Mouse (Mus musculus) yolk sac, embryonic 10.5 days (tissue): ENCODE results near the gene Mrpl55.

Experiments used
- DNase-seq: peaks from one replicate; pipeline ENCODE4 v3.0.0-alpha.2; 2017; ENCODE audit warnings: low spot score

The Mrpl55 gene

DNA sequence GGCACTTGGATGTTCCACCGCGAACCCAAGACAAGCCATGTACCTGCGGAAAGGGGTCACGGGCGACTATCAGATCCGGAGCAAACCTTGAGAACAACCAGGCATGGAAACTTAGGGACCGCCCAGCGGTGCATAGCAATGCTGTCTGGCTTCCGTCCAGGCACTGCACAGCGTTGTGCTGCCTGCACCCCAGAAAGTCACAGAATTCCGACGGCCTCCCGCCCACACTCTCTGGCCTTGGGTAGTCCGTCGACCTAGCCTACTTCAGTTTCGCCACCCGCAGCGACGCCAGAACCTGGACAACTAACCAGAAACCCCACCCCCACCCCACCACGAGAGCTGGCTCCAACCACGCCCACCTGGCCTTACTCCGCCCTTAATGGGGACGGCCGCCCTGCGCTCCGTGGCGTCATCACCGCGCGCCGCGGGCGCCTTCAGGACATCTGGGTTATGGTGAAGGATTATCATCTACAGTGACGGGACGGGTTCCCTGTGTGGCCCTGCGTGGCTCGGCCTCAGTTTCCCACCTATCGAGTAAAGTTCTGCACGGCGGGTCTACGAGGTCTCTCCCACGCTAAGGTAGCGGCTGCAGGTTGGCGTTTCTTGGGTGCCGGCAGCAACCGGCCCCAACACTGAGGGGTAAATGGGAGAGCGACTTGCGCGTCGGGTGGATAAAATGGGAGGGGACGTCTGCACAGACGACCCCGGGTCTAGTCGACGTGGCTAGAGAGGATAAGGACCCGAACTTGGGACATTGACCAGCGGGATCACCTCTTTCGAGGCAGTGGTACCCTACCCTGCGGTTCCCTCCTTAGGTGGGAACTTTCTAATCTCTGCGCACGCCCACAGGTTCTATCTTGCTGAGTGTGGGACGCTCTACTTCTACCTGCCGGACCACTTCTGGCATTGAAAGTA is at the start of gene Mrpl55:
Mrpl55 (plus strand) TSS at position 406 of the 915 bp plus-strand sequence.
- DNase-seq: peak; percentile 93

DNA sequence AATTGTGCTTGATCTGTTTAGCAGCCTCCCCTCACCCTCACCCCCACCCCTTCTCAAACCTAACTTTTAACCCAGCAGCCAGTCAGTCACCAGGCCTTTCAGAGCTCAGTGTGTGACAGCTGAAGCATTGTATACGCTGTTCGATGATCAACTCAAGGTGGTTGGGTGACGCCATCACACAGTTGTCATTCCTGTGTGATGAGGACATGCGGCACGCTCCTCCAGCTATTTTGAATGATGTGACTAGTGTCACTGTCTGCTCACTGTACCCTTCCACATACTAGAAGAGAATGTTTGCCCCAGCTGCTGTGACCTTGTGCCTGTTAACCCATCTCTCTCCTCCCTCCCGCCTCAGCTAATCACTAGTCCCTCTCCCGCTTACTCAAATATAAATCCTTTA is 48.1 kb upstream of the Mrpl55 start:
- no peak for DNase-seq

DNA sequence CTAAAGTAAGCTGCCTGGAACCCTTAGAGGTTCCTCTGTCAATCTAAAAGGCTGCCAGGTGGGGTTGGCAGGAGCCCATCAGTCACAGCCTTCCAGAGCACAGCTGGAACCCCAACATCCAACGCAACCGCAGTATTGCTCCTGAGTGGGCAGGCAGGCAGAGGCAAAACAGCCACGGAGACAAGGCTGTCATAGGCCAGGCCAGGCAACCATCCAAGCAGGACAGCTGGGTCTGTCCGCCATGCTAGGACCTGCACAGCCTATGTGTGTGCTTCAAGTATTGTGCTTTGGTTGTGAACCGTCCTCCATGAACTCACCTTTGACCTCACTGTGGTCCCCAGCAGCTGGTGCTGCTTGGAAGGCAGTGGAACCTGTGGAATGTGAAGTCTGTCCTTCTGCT is 46.4 kb upstream of the Mrpl55 start:
- no peak for DNase-seq

DNA sequence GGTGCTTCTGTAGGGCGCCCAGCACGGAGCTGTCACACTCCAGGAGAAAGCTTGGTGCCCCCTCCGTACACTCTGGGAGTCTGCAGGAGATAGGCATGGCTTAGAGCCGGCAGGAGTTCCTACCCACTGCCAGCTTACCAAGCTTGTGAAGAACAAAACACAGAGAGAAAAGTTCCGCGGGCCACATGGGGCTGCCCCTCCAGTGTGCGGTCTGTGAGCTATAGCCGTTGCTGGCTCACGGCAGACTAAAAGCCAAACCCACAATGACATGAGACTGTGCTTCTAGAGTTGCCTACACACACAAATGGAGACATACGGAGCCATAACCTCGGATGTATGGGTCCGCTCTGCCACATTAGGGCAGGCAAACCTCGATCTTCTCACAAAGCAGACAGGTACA is 43.2 kb upstream of the Mrpl55 start:
- DNase-seq: no peak

DNA sequence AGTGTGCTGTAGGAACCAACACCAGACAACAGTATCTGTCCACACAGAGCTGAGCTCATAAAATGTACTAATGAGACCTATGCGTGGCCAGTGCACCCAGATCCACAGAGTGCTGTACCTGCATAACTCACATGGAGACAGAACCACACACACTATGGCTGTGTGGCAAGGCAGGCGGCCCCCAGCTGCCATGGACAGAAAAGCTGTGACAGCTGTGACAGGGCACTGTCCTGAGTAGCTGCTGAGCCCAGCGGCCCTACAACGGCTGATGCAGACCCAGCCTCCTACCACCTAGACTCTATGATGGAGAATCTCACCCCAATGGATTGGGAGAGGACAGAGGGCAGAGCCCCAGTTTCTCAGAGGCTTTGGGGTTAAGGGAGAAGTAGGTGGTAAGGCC is 42.7 kb upstream of the Mrpl55 start:
- no peak for DNase-seq

DNA sequence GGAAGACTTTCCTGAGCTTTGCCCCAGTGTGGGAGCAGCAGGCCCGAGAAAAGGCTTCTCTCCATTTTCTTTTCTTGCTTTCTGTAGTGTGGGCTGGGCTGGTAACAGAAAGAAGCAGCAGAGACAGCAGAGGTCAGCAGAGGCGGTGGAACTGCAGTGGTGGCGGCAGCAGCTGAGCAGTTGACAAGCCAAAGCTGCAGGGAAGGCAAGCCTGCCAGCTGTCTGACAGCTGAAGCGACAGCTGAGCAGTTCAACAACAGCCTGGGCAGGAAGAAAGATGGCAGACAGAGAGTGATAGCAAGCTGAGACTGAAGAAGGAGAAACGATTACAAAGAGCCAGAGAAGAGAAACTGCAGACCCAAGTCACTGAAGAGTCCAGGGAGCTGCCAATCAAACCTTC is 40.9 kb upstream of the Mrpl55 start:
- no peak for DNase-seq

DNA sequence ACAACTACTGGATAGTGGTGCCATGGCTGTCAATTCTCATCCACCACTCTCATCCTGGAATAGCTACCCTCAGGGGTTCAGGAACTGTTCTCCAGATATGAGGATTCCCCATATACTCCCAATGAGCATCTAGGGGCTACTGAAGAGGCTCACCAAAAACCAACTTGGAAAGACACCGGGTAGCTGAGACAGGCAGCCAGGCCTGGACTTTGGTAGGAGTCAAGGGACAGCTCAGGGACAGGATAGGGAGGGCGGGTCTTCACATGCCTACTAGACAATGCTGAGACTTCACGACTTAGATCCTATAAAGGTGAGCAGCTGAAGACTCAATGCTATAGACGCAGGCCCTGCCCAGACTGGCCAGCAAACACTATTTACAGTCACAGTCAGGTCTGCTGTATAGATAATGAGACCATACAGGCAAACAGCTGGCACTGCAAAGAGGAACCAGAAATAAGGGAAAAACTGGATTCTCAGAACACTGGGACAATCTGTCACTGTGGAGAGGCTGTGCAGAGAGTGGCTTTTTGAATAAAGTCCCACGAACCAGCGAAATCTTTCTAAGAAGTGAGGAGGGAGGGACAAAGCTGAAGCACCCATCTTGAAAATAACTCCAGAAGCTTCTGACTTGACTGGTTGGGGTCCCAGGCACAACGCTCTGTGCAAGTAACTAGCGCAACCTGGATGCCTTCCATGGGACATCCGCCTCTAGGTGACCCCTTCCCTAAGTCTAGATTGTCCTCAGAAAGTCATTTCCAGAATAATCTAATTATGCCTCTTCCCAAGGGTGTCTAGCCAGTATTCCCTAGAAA is 39.6 kb upstream of the Mrpl55 start:
- DNase-seq: no peak

DNA sequence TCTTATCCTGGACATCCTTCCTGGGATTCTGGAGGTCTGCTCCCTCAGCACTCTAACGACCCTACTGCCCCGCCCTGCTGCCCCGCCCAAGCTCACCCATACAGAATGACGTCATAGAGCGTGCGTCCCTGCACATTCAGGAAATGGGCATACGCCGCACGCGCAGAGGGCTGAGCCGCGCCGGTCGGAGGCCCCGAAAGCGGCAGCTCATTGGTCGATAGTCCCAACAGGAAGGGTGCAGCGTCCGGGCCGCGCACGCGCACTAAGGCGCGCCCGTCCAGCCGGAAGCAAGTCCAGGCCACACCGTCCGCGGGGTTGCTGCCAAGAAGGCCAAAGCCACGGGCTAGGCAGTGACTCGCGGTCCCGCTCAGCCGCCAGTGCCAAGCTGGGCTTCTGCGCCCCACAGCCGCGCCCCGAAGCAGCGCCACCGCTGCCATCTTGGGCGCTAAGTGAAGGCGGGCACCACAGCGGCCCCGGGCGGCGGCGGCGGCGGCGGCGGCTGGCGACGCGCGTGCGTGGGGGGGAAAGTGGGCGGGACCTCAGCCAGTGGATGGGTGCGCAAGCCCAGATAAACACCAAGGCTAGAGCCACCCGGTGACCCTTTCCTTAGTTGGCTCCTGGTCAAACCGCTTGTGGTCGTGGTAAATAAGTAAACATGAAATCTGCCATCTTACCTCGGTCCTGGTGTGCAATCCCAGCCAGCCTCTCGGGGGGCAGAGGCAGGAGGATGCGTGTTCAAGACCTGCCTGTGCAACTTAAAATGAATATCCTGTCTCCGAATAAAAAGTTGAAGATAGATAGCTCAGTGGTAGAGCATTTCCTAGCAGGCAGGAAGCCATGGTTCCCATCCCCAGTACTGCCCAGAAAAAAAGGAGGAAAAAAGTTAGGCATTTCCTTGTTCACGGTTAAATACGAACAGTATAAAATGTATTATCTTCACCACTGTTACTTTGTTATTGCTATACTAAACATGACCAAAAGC is 38.7 kb upstream of the Mrpl55 start, which contains the start of gene Iba57:
Iba57 (minus strand) TSS at position 485 of the 982 bp plus-strand sequence.
- peak; percentile 98 for DNase-seq

DNA sequence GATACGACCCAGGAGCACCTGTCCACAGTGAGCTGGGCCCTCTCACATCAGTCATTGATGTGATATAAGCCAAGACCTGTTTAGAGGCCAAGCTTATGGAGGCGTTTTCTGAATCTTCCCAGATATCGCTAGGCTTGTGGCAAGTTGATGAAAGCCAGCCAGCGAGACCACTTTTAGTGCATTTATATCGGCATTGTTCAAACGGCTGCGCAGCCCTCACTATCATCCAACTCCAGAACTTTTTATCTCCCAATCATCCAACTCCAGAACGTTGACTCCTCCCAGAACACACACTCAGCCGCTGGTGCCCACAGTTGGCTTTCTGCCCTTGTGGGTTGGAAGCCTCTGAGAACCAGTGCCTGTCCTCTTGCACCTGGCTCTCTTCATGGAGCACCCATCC is 37.9 kb upstream of the Mrpl55 start:
- DNase-seq: peak; percentile 16

DNA sequence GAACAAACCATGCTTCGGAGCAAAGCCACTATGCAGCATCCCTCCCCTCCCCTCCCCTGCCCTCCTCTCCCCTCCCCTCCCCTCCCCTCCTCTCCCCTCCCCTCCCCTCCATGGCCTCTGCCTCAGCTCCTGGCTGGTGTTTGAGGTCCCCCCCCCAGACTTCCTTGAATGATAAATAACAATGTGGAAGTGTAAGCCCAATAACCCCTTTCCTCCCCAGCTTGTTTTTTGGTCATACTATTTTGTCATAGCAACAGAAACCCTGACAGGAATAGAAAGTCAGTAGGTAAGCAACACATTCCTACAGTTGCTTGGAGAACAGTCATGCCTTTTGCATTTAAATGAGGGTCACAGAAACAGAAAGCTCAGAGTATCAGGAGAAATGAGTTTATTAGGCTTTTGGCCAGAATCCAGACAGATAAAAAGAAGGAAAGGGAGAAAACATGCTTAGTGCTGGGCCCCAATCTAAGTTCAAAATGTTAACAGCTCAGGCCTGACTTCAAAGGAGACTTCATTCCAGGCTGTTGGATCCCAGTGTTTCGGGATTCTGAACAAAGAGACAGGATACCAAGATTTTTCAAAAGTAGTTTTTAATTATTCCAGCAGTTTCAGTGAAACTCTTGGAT is 36.6 kb upstream of the Mrpl55 start:
- no peak for DNase-seq

DNA sequence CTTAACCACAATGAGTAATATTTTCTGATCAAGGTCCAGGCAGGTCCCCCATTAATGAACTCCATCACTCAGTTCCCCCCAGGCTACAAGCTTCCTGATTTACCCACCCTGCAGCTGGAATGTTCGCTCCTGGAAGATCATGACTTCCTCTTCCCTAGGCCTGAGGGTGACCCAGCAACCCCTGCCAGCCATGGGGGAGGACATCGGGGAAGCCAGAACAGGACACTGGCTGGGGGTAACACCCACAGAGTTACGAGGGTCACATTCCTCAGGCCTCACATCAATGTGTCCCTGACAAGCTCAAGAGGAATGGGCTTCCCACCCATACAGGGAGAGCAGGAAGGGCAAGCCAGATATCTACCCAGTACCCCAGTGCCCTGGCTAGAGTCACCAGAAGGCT is 32.5 kb upstream of the Mrpl55 start:
- DNase-seq: no peak

DNA sequence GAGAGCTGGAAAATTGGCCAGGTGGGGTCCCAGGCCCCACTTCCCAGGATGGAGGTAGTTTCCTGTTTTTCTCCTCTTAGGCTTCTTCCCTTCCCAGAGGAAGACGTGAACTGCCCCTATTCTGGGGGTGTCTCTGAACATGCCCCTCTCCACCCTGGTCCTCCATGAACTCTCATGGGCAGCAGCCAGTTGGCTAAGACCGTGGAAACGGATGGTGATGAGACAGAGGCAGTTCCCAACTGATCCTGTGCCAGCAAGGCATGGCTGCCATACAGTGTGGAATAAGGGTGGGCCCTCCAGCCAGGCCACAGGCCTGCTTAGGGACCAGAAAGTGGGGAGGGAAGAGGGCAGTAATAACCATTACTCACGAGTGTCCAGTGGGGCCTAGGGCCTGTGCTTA is 31.7 kb upstream of the Mrpl55 start:
- DNase-seq: no peak

DNA sequence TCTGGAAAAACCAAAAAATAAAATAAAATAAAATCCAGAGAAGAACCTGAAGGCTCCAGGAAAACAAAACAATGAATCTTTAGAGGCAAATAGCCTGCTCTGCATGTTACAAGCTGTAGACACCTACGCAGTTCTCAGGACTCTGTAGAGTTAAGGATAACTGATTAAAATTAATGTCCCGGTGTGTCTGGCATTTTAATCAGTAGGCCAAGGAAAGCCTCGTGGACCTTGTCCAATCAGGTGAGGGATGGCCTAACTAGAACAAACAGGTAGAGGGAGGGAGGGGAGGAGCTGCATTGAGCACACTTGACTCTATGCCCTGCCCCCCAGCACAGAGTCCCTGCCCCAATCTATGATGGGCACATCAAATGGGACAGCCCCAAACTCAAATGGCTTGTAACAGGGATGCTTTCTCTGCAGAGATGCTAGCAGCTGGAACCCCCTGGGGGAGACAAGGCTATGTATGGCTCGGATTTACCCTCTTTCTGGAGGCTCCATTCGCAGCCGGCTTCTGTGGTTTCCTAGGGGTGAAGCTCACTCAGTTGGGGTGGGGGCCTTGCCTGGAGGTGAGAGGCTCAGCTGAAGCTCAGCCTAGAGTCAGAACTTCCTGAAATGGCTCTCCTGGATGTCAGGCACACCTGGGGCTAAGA is 28.0 kb upstream of the Mrpl55 start:
- DNase-seq: no peak

DNA sequence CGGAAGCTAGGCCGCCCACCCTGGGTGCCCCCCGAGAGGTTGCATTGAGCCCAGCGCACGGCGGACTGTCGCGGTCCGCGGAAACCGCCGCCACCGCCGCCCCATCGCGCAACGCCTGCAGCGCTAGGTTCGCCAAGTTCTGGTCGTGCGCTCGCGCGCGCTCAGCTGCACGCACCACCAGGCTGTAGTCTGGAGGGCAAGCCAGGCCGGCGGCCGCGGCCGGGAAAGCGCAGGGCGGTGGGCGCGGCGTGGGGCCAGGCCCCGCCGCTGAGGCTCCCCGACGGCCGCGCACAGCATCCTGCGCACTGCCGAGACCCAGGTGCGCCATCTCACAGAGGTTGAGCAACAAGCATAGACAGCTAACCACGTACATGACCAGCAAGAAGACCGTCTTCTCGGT is 25.8 kb upstream of the Mrpl55 start:
- no peak for DNase-seq

DNA sequence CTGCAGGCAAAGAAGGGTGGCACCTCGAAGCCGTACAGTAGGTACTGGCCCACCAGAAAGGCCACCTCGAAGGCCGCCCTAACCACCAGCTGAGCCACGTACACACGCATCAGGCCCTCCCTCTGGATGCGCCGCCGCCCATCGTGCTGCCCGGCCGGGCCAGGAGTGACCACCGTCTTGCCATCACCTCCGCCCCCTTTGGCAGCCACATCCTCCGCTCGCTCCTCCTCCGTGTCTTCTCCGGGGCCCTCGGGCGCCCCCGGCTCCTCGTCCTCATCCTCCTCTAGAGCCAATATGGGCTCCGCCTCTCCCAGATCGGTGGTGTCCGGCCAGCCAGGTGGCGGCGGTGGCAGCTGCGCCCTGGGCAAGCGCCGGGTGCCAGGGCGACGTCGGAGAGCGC is 25.4 kb upstream of the Mrpl55 start:
- no peak for DNase-seq

DNA sequence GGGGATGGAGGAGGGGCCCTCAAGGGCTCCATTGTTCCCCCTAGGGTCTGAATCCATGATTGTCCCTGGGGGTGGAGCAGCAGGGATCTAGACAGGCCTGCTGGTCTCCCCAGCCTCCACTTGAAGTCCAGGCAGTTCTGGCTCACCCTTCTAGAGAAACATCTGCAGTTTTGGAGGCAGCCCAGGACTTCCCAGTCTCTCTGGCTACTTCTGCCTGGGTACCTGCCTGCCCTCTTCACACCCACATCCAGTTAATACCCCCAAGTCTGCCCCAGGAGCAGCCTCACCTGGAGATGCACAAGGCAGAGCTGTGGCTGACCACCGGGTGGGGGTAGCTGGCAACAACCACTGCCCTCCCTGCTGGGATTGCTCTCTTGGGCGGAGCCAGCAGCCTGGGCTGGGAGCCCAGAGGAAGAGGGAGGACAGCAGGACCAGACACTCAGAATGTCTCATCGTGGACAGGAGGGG is 19.4 kb upstream of the Mrpl55 start, which contains the start of gene Gjc2:
Gjc2 (minus strand) TSS at position 350 of the 468 bp plus-strand sequence.
- DNase-seq: no peak

DNA sequence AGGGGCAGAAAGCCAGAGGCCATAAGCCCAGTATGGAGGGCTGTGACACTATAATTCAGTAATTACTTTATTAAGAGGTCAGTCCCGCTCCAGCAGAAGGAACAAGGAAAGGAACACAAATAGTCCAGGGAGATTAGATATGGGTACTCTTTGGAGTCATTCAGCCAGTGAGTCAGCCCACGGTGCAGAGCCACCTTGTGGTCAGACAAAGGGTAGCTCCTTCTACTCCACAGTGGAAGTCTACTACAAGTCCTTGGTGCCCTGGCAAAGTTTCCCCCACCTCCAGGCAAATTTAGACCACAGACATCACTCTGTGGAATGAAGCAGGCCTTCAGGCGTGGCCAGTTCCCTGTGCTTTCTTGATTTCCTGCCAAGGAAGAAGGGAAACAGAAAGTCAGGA is 18.5 kb upstream of the Mrpl55 start:
- no peak for DNase-seq

DNA sequence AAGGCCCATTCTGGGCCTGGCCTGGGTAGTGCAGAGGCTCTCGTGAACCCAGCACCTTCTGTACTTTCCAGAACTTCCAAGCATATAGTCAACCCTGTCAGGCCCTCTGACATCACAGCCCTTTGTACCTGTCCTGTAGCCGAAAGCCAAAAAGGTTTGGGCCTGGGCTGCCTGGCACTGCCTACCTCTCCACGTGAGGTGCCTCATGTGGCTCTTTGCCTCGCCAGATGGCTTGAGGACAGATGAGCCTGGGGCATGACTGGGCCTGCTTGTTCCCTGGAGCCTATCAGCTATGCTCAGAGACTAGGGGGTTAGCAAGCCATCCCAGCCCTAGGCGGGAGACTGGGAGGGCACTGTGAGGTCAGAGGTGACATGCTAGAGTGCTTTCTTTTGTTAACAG is 16.8 kb upstream of the Mrpl55 start:
- no peak for DNase-seq

DNA sequence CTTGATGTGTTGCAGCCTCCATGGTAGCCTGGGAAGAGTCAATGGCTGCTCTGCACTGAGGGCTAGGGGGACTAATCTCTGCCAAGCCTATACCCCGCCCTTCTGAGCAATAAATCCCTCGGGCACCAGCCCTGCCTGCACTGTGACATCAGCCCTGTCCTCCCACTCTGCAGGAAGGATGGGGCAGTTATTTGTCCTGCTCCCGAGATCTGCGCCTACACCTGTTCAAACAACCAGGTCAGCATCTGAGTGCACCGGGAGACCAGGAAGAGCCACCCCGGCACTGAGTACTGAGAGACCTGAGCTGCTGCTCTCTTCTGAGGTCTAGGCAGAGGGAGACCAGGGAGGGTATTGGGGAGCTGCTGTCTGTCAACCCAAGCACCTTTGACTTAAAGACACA is 14.6 kb upstream of the Mrpl55 start:
- no peak for DNase-seq

DNA sequence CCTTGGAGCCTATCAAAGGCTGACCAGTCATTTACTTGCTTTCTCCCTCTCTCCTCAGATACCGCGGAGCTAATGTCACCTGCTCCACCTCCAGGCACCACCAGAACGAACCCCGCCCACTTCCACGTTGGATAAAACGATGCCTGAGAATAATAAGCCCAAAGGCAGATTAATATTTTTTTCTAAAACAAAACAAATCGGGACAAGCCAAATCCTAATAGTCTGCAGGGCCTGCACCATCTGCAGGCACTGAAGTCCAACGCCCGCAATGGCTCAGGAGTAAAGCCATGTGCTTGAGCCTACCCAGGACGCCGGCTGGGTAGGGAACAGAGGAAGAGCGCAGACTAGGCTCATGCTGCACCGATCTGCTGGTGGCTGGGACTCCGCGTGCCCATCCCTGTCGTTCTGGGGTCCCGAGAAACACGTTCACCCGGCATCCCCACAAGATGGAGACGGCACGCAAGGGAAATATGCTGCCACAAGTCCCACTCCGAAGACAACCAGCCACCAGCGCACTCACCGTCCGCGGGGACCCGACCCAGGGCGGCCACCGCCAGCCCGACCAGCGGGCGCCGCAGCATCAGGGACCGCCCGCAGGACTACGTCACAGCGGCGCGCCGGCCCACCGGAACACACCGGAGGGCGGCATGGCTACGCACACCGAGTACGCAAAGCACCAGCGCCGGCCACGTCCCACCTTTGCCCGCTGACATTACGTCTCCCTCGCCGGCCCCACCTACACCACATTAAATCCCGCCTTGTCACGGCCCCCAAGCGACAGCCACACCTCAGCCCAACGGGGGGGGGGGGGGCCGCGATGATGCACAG is 10.8 kb upstream of the Mrpl55 start:
- peak; percentile 96 for DNase-seq
